Mouse (Mus musculus) left cerebral cortex, postnatal 14 days (tissue): ENCODE data around the gene Smad3. TPM values are rescaled to one million over a fixed set of nuclear protein-coding genes. Genes with fewer than 3 reads are reported as not detected.

Experiments used
- DNase-seq, 2 experiments: peaks; one replicate each; pipeline ENCODE4 v3.0.0; 2021 to 2022; ENCODE audit warnings: low spot score in 2 of 2, mixed read lengths in 1 of 2
- intact Hi-C: fragments of 180-260 bp; cut with DNase I; formaldehyde crosslinking; loops from one replicate; pipeline ENCODE4 v1.15.1; 2025
- total RNA-seq, 2 experiments: library from RNA; stranded (reverse); gene quantifications; 2 replicates each; pipeline ENCODE4 v1.2.3; 2021

Gene Smad3
- total RNA-seq, 2 experiments from 2014 or later, result 36.9 to 38.3 TPM

- no peak for DNase-seq
- intact Hi-C loops, result no loop called here
Observed at GRCm38 (mm10) chr9:63728969-63729368, 28.8 kb downstream of the Smad3 start.

- no peak for DNase-seq
- intact Hi-C loops, result no loop called here
Observed at GRCm38 (mm10) chr9:63727070-63727469, 30.7 kb downstream of the Smad3 start.

- no peak for DNase-seq
- intact Hi-C loops, result no loop called here
Observed at GRCm38 (mm10) chr9:63726088-63727010, 31.4 kb downstream of the Smad3 start.

GRCm38 (mm10) chr9:63724750-63725149, 33.0 kb downstream of the Smad3 start:
- intact Hi-C loops, result no loop called here

GRCm38 (mm10) chr9:63722918-63723317, 34.9 kb downstream of the Smad3 start:
- intact Hi-C loops, result no loop called here
- no peak for DNase-seq

More at GRCm38 (mm10) chr9:63724750-63725149, 33.0 kb downstream of the Smad3 start:
- no peak for DNase-seq

- no peak for DNase-seq
Observed at GRCm38 (mm10) chr9:63722350-63722749, 35.4 kb downstream of the Smad3 start.

DNA sequence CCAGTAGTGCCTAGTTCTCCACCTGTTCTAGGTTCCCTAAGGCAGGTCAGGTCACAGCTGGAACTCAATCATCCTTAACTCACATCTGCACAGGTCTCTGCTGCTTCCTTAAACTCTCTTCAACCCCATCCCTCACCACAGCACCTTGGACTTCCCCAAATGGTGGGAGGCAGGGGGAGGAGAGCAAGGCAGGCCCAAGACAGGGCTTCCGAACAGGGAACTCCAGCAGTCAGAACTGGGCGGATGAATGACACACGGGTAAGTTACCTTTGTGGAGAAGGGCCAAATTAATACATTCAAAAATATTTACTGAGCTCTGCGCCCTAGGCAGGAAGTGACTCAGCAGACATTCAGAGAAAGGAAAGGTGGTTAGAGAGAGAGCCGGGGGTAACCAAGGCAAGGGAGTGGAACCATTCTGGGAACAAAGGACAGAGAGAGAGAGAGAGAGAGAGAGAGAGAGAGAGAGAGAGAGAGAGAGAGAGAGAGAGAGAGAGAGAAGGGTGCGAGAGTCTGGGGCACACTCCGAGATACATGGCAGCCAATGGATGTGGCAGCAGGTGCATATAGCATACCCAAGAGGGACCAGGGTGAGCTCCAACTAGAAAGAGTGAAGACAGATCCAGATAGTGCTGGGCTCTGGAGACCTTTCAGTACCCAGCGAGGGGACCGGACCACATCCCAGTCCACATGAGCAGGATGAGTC, 36.1 kb downstream of the Smad3 start:
- intact Hi-C loops, result no loop called here
- no peak for DNase-seq

More at GRCm38 (mm10) chr9:63722350-63722749, 35.4 kb downstream of the Smad3 start:
- intact Hi-C loops, result no loop called here

- no peak for DNase-seq
- intact Hi-C loops, result no loop called here
Observed at GRCm38 (mm10) chr9:63720715-63721114, 37.1 kb downstream of the Smad3 start.

- intact Hi-C loops, result no loop called here
- DNase-seq, result no peak
Observed at GRCm38 (mm10) chr9:63719770-63720440, 37.9 kb downstream of the Smad3 start.

- intact Hi-C loops, result no loop called here
- no peak for DNase-seq
Observed at GRCm38 (mm10) chr9:63718735-63719358, 38.9 kb downstream of the Smad3 start.

GRCm38 (mm10) chr9:63718170-63718569, 39.6 kb downstream of the Smad3 start:
- intact Hi-C loops, result no loop called here
- no peak for DNase-seq

DNA sequence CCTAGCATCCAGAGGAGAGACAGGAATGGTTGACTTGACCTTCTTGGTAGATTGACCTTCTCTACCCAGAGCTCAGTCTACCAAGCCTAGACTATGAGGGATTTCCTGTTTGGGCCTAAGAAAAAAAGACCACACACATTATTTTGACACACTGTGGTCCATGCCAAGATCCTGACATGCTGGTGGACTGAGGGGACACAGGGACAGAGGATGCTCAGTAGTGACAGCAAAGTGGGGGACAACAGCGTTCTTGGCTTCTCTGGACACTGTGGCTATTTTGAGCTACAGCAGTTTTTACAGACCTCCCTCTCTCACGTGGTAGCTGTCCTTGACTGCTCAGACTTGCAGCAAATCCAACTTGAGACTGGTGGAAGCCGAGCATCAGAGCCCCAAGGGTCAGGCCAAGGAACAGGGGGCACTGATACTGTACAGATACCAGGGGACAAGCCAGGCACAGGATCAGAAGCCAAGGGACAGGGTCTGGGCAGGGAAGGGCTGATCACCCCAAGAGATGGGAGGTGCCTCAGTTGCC, 40.3 kb downstream of the Smad3 start:
- no peak for DNase-seq
- intact Hi-C loops, result no loop called here

GRCm38 (mm10) chr9:63716150-63717138, 41.4 kb downstream of the Smad3 start:
- intact Hi-C loops, result no loop called here
- DNase-seq, result peak in 1 of 2 experiments; percentile 39

GRCm38 (mm10) chr9:63714572-63714971, 43.2 kb downstream of the Smad3 start:
- intact Hi-C loops, result no loop called here
- no peak for DNase-seq

GRCm38 (mm10) chr9:63712838-63713237, 45.0 kb downstream of the Smad3 start:
- DNase-seq, result peak; percentile 28 to 38
- intact Hi-C loops, result no loop called here

DNA sequence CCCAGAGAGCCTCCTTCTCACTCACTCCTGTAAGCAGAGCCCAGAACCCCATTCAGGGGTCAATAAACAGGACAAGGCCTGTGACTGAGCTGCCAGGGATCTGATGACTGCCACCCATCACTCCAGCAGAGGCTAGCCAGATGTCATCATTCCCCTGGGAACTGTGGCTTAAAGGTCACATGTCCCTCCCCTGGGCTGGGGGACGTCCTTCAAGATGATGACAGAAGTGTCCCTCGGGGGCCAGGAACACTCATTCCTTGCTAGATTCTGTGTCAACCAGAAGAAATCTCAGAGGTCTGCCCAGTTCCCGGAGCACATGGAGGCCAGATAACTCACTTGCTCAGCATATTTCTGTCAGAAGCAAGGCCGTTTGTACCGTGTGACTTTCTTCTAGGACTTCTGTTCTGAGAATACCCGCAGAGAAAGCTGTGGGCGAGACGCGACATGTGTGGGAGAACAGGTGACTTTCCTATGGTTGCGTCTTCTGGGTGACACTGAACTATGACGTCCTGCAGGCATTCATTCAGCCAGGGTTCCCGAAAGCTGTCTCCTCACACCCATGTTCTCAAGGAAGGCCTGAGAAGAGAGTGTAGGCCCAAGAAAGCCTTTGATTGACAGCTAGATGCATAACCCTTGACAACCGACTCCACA, 46.1 kb downstream of the Smad3 start:
- DNase-seq, result no peak
- intact Hi-C loops, result no loop called here

DNA sequence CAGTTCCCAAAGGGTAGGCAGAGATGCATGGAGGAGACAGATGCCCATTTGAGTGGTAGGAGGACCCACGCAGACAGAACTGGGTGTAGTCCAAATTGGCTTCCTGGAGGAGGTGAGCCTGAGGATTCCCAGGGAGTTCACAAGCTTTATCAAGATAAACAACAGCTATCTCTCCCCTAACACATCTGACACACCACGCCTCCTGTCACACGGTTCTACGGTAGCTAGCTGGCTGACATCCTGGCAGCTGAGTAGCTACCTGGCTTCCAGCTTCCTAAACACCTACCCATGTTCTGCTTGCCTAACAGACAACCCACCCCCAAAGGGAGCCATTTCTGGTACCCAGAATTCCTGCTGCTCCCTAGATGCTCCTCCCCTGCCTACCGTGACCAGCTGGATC, 47.9 kb downstream of the Smad3 start:
- intact Hi-C loops, result no loop called here
- no peak for DNase-seq

DNA sequence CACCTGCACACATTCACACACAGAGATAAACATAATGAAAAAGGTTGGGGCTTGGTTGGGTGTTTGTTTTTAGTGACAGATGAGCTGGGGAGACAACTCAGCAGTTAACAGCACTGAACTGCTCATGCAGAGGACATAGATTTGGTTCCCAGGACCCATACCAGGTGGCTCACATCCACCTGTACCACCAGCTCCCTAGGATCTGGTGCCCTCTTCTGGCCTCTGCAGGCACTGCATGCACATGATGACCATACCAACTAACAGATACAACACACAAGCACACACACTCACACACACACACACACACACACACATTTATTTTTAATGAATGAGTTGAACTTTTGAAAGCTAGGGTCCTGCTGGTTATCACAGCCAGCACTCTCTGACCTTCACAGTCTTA, 48.5 kb downstream of the Smad3 start:
- DNase-seq, result no peak
- intact Hi-C loops, result no loop called here
